Mouse (Mus musculus): Measurements from ENCODE around the gene Rlf.
"Not testable (repeated sequence)": the region's sequence is repeated elsewhere in the genome, so short reads cannot be mapped to it uniquely, and the experiment has no call there.

Rlf gene

DNA sequence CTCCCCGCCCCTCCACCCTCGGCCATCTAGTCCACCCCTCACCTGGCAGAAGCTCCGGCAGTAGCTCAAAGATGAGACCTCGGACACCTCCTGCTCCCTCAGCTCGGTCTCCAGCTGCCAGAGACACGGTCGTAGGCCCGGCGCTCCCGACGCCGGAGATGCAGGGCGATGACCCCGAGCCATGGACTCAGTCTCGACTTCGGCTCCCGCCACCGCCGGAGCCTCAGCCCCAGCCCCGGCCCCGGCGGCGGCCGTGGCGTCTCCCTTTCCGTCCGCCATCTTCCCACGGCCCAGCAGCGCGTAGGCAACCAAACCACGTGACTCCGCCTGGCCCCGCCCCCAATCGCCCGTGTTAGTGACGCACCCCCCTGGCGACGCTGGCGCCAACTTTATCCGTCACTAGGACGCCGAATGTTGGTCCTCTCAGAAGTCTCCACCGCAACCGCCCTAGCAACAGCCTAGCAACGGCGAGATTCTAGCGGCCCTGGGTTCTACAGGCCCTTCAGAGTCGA, at the start of gene Rlf:
Rlf (minus strand) TSS at position 292 of the 512 bp plus-strand sequence.
- peak; percentile 99 for DNase-seq (ENCODE audit: low spot score)

DNA sequence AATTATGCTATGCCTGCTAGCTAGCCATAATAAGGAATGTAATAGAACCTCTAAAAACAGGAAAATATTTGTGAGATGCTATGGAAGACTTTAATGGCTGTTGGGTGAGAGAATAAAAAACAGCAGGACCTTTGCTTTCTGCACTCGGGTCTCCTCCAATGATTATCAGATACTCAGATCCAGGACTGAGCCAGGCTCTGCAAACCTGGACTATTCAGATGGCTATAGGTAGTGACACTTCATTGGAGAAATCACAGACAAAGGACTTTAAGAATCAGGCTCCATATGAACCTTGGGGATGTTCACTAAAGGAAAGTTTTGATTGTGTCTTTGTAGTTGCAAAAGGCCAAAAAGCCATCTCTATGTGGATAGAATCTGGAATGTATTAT, 26.7 kb upstream of the Rlf start:
- no peak for DNase-seq (ENCODE audit: low spot score)

DNA sequence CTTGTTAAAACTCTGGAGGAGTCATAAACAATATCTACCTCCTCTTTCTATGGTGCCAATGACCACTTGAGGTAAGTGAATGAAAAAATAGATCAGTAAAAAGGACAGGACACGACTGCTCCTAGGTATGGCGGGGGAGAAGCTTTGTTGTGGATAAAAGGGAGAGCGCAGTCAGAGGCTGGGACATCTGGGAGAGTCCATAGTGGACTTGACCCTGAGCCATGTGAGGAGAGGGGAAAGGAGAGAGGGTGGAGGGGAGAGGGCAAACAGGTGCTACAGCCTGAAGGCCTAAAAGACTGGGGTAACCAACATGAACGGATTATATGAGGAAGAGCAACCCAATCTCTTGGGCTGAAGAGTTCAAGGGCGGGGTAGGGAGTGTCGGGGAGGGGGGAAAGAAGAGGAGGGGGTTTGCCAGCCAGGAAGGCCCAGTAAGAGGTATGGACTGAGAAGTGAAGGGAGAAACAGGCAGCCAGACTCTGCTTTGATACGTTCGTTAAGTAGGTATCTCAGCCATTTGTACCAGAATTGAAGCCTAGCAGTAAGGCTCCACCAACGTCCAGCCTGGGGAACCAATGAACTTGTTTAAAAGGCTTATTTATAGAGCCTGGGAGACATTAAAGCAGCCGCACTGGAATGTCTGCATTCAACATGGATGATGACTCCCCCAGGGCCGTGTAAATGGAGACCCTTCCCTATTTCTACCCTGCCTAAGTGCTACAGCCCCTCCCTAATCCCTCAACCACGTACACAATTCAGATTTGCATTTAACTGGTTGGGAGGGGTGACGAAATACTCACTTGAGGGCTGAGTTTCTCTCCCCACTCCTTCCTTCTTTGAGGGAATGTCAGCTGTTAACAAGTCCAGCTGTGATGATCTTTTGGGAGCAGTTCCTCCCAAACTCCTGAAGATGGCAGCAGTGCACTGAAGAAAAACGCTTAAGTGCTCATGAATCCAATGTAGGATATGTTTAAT, 26.0 kb upstream of the Rlf start:
- no peak for DNase-seq (ENCODE audit: low spot score)

GRCm38 (mm10) chr4:121239878-121240277, 25.0 kb upstream of the Rlf start:
- DNase-seq (ENCODE audit: low spot score): no peak

DNA sequence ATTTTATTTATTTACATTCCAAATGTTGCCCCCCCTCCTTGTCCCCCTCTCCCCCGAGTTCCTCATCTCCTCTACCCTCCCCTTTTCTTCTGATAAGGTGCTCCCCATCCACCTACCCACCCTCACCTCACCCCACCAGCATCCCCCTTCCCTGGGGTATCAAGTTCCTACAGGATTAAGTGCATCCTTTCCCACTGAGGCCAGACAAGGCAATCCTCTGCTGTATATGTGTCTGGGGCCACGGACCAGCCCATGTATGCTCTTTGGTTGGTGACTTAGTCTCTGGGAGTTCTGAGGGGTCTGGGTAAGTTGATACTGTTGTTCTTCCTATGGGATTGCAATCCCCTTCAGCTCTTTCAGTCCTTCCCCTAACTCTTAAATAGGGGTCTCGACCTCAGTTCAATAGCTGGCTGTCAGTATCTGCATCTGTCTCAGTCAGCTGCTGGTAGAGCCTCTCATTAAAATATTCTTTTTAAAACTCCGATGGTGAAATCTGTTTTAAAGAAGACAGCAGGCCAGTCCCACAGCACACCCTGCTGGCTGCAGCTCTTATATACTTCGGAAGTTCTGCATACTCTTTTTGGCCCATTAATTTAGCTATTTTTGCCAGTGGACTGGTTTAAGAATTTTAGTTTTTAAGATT, 17.0 kb upstream of the Rlf start:
- DNase-seq (ENCODE audit: low spot score): no peak

DNA sequence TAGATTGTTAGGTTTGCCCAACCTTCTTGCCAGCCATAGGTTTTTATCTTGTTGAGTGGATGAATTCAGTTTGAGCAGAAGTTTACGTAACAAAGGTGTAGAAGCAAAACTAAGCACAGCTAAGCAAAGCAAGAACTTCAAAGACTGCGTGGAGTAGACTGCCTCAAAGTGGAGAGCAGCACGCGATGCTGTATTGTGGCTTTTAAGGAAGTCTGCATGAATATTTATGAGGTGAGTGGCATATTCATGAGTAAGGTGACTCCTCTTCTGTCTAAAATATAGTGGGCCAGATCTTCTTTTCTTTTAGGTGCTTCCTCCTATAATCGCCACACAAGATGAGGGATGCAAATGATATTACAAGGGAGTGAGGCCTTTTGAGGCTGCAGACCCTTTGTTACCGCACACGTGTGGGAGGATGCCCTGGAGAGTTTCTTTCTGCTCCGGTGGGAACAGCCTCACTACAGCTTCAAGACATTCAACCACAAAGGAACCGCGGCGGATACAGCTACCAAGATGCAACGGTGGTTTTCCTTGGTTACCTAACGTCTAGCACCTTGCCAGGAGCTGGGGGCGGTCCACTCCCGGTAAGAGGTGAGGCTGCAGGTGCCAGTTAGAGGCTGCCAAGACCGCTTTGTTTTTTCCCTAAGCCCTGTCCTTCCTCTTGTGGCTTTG, 16.2 kb upstream of the Rlf start:
- DNase-seq (ENCODE audit: low spot score): no peak

DNA sequence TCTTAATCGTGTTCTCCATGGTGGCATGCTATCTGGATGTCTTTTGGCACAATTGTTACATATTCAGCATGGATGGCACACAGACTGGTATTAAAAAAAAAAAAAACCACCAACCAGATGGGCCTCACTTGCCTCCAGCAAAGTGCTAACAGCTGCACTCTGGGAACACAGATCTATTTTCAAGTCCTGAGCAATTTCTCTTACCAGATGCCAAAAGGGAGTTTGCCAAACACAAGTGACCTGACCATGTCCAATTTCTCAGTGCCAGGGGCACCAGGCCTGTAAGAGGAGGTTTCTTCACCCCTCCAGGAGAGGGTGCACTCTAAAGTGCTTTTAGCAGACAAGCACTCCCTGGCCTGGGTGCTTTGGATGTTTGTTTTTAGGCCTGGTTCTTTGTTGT, 12.2 kb upstream of the Rlf start:
- DNase-seq (ENCODE audit: low spot score): no peak

- no peak for DNase-seq (ENCODE audit: low spot score)
Measured at GRCm38 (mm10) chr4:121225177-121225576, 10.3 kb upstream of the Rlf start.

GRCm38 (mm10) chr4:121223136-121223535, 8.3 kb upstream of the Rlf start:
- no peak for DNase-seq (ENCODE audit: low spot score)

- DNase-seq (ENCODE audit: low spot score): no peak
Measured at GRCm38 (mm10) chr4:121216216-121216615, 1.3 kb upstream of the Rlf start.

- no peak for DNase-seq (ENCODE audit: low spot score)
Measured at GRCm38 (mm10) chr4:121215489-121215888, 605 bp upstream of the Rlf start.

GRCm38 (mm10) chr4:121213936-121214792, 720 bp downstream of the Rlf start:
- peak; percentile 35 for DNase-seq (ENCODE audit: low spot score)

DNA sequence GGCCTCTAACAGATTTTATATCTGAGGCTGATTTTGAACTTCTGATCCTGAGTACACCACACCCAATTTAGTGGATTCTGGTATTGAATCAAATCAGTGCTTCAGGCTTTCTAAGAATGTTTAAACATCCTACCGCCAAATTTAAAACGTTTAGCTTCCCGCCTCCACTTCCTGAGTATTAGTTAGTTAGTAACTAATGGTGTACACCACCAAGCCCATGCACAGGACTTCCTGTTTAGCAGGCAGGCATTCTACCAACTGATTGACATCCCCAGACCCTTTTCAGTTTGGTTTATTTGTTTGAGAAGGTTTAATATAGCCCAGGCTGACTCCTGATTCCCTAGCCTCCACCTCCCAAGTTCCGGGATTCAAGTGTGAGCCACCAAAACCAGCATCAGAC, 6.0 kb downstream of the Rlf start:
- DNase-seq (ENCODE audit: low spot score): no peak

DNA sequence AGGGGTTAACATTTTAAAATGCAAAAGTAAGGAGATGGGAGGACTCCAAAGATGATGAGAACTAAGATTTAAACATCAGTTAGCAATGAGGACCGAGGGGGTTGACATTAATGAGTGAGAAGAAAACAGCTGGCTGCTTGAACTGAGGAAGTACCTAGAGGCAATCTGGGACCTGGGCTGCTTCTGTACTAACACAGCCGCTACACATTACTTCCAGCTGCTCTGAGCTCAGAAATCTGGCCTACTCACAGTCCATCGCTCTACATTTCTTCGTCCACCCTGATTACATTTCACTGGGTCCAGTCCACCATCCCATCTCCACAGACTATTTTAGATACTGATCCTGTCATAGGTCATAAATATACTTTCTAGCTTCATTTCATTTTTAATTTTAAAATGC, 17.0 kb downstream of the Rlf start:
- no peak for DNase-seq (ENCODE audit: low spot score)

- no peak for DNase-seq (ENCODE audit: low spot score)
Measured at GRCm38 (mm10) chr4:121196995-121197394, 17.9 kb downstream of the Rlf start.

DNA sequence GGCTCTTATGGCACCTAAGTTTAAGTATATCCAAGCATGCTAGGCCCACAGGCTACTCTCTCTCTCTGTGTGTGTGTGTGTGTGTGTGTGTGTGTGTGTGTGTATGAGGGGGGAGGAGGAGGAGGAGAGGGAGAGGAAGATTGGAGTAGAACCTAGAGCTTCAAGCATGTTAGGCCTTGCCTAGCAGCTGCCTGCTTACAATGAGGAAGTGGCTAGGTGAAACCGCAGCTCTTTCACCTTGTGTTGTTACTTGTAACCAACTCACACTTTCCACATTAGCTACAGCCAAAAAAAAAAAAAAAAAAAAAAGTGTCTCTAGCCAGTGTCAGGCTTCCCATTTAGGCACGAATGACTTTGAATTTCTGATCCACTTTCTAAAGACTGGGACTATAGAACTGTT, 18.7 kb downstream of the Rlf start:
- DNase-seq (ENCODE audit: low spot score): no peak

- DNase-seq (ENCODE audit: low spot score): no peak
Measured at GRCm38 (mm10) chr4:121194736-121195135, 20.1 kb downstream of the Rlf start.

GRCm38 (mm10) chr4:121192306-121192705, 22.6 kb downstream of the Rlf start:
- no peak for DNase-seq (ENCODE audit: low spot score)

DNA sequence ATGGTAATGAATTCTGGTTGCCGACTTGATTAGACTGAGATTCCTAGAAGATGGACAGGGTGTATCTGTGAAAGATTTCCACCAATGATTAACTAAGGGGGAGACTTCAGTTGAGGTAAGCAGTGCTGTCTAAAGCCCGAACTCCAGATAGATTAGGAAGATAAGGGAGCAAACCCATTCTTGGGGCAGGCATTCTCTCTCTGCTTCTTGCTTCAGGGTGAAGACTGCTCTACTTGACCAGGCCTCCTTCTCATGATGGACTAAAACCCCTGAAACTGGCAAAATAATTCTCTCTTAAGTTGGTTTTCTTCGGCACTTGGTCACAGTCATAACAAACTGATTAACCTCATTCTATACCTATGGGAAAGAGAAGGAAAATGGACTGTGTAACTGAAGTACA, 25.5 kb downstream of the Rlf start:
- no peak for DNase-seq (ENCODE audit: low spot score)

DNA sequence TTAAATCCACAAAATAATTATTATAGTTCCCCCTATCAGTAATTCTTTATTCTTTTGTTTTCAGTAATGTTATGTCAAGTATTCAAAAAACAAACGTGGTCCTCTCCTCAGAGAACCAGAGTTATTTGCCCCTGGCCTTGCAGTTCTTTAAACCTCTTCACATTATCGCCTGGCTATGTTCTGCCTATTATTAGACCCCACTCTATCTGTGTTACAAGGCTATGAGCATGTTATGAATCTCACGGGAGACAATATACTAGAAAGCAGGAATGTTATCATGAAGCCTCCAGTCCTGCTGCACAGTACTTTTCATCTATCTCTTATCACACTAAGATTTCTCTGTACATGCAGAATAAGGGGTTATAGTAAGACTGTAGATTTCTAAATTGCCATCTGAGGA, 35.2 kb downstream of the Rlf start:
- no peak for DNase-seq (ENCODE audit: low spot score)

DNA sequence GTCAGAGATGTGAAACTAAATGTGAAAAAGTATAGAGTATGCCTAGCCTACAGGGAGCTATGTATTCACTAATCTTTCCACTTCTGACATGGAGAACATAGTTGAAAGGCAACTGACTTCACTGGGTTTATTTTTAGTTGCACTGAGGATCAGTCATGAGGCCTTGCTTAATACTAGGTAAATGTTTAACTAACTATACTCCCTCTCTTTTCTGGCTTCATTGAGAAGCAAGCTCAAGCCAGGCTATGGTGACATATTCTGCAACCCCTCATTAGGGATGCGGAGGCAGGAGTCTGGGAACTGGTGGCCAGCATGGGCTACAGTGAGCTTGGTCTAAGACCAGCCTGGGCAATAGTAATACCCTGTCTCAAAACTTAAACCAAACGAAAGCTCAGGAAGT, 47.2 kb downstream of the Rlf start:
- DNase-seq (ENCODE audit: low spot score): no peak

- DNase-seq (ENCODE audit: low spot score): not testable (repeated sequence)
Measured at GRCm38 (mm10) chr4:121166697-121167096, 48.2 kb downstream of the Rlf start.

Measured in urinary bladder, postnatal 25 days (tissue).